Mouse (Mus musculus) MEL-GATA-1-ER (cell line): ENCODE measurements at regions not wholly inside any gene's neighbourhood (a gene's known extent, or its start where the extent isn't known, plus 50 kb on each side); places are given as distances from the start of the nearest gene placed in this dataset.
"Not testable (repeated sequence)": the region's sequence is repeated elsewhere in the genome, so short reads cannot be mapped to it uniquely, and the experiment has no call there.

Experiments used
- DNase-seq: peaks from one replicate; pipeline ENCODE4 v3.0.0-alpha.2; 2012; ENCODE audit warnings: low read depth; ENCODE audit errors: extremely low read depth

DNA sequence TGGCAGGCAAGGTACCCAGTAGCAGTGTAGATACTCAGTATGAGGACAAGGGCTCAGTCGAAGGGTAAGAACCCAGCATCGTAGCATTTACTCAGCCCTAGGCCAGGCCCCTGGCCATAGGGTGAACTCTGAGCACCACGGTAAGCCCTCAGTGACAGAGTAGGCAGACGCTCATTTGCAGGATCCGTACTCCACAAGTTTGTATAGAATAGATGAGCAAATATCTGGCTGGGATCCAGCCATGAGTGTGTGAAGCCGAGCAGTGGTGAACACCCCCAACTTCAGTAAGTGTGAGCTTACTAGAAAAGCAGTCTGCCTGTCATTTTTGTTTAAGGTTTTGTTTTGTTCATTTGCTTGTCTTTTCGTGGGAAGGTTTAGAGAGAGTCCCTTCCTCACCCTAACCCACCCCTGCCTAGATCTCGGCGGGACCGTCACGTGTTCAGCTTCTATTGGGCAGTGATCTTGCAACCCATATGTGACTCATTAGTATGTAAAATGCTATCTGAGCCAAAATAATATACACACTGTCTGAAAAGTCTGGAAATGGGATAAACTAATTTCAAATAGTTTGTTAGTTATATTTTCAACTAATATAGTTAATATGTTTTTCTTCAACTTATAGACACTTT lies 76.3 kb downstream of the Gm5447 start:
- no peak for DNase-seq

DNA sequence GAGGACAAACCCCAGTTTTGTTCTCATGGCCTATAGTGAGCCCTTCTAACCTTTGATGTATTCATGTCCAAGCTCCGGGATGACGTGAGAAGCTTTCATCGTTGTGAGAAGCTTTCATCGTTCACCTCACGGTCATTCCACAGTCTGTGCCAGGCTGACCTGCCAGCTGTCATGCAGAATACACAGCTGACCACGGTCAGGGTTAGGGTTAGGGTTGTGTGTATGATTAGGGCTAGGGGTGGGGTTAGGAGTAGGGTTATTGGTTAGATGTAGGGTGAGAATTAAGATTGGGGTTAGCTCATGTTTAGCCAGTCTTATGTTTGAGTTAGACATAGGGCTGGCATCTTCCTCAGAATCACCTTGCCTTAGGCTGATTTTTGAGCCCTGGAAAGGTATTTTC lies 77.6 kb downstream of the Gm5447 start:
- not testable (repeated sequence) for DNase-seq

DNA sequence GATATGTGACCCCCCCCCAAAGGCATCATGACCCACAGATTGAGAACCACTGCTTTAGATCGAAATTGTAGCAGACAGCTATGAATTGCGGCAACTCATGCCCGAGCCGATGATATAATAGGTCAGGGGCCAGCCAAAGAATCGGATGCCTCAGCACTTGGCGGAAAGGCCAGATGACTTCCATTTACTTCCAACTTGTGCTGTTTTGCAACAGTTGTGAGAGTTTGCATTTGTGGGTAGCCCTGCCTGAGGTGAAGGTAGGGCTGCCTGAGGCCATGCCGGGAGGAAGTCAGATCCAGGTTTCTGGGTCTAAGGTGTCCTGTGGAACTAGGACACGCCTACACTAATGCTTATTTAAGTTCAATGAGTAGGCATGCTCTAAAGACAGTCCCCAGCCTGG lies 80.4 kb downstream of the Gm5447 start:
- no peak for DNase-seq

DNA sequence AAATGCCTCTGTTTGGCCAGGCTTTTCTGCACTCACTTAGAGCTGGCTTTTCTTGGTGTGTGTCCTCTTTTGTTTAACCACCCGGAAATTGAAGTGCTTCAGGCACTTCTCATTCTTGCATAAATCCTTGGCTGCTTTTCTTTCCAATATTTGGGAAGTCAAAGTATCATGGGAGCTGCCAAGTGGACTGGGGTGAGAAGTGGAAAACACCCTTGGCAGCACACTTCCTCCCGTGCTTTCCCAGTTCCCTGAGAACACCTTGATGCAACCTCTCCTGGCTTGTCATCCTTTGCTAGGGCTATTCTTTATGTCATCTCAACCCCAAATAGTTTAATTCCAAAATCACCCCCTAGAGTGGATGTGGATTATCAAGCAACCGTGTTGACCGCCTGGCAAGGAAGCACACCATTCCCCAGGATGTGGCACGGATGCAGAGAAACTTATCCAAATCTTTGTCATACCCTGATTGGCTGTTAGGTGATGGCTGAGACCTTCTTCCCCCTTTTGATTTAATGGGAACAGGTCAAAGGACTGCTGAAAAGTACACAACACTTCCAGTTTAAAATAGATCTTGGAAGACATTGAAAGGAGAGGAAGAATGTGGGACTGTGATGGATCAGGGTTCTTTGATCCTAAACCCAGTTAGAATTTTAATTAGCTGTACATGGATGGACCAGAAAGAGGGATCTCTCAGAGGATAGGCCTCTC lies 81.5 kb downstream of the Gm5447 start:
- DNase-seq, result no peak

DNA sequence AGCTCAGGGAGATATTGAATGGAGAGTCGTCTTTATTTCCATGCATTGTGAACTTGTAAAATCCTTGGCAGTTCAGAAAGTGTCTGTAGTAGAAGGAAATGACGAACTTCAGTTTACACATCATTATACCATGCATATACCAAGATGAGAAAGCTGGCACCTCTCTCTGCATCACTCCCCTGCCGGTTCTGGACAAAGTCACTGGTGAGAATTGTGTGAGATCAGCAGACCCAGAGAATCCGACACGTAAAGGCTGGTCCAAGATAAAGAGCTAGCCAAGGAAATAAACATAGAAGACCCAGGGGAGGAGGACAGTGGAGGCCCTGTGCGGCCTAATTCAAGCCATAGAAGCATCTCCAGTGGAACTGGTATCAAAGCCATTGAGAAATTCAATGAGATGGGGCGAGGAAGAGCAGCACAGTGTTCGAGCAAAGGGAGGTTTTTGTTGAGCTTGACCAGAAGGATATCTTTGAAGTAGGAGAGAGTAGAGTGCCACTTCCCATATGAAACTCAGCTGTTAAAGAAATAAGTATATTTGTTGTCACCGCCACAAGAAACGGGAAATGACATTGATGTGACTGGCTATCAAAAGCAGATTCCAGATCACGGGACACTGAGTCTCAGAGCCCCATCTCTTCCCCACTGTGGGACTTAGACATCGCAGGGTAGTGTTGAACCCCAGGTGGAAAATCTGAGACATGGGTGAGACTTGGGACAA lies 82.3 kb downstream of the Gm5447 start:
- no peak for DNase-seq

DNA sequence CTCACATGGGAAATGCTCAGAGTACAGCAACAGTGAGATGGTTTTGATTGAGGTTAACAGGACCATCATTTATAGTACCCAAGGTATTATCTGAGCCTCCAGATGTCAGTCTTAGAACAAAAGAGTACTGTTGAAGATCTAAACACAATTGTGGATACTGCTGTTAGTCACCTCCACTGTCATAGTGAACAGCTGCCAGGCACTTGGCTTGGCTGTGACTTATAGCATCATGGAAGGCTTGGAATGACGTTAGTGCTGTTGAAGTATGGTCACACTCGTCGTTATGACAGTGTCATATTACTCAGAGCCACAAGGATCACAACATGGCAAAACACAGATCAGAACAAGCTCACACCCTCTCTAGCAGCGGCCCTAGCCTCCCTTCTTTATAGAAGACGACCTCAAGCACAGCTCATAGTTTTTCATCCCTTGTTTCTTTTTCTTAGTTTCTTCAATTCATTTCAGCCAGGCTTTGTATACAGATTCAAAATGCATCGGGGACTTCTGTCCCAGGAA lies 87.0 kb downstream of the Gm5447 start:
- no peak for DNase-seq

DNA sequence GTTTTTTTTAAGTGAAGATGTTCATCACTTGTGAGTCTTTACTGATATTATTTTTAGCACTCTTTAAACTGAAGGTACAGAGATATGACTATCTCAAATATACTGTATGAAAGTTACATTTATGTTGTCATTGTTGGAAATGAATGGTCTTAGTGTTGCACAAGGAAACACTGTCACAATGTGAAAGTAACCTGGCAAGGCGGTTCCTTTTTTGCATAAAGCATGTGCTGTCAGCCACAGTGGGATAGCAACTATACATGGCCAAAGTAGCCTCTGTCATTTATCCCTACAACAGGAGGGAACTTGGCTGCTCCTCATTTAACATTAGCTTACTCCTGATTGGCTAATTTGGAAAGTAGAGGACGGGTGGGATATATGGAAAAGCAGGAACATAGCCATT lies 94.3 kb downstream of the Gm5447 start:
- DNase-seq, result no peak

DNA sequence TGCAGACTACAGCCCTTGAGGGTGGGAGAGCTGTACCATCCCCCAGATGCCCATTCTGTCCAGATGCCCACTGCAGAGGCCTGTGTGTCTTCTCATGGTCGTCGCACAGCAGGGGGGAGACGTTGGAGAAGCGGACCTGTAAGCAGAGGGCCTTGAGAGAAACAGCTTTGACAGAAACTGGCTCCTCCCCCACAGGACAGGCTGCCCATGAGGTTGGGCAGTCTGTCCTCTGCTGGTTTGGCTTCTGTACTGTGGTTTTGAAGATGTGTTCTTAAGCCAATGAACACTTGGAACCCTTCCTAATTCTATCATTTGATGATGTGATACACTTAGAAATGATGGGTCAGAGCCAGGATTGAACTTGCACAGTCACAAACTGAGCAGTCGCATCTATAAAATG lies 102.5 kb downstream of the Gm5447 start:
- DNase-seq, result no peak

DNA sequence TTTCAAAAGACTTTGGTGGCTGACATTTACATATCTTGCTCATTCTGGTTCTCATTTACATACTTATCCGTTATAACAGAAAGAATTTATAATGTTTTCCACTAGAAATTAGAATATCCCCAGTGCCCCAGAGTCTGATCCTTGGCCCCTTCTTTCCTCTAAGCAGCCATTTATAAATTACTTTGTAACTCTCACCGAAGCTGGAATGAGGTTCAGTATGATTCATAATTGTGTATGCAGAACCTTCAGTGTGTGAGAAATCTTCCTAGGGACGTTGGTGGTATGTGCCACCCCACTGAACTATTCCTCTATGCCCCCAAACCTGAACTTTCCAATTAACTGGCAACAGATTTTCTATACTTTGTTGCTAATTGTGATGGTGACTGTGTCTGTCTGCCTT lies 104.7 kb downstream of the Gm5447 start:
- no peak for DNase-seq

DNA sequence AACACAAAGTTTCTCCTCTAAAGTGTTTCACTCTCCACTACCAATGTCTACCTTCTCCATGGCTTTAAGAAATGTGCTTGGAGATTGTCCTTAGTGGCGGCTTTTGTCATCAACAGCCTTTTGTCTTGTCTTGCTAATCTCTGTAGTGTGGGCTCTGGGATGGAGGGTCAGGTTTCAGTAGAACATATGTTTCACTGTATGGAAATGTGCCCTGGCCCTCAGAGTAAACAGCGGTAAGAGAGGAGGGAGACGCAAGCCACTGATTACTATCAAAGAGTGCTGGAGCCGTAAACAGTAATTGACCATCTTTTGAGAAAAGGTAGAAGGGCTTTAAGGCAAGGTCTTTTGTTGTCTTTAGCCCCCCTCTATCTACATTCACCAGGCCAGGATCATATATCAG lies 106.2 kb downstream of the Gm5447 start:
- no peak for DNase-seq

DNA sequence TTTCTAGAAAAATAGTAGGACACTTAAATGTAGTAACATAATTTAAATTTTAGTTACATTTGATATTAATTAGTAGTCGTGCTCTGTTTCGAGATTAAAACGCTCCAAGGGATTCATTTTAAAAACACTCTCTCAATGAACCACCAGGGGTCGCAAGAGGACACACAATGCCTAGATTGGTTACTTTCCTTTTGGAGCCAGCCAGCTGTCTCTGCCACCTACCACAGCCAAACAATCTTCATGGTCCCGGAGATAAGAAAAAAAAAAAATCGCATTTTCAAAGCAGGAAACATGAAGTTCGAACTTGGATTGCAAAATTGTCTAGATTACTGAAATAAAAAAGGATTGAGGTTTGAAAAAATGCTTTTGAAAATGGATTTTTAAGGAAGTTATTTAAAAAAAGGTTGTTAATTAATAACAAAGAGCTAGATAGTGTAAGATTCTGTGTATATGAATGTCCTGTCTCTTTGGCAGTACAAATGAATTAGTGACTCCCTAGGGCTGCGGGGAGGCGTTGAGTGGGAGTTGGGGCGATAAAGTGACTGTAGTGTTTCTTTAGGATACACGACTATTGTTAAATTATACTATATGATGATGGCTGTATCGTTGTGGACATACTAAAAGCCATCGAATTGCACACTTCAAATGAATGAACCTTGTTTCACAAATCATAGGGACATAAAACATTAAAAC lies 108.6 kb downstream of the Gm5447 start:
- DNase-seq, result peak; percentile 50

DNA sequence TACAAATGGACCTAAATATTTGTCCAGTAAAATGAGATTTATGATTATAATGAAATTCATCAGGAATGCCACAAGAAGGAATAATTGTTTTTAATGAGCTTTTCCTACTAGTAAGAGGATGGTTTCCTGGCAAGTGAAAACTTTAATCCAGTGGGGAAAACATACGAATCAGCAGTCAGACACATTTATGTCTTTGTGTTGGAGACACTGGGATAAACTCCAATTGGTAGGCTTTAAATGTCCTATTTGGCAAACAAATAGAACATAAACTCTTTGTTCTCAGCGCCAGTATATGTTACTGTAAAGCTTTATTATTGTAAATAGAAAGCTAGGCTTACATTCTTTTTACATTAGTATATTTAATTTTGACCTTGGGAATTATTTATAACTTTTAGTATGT lies 127.0 kb downstream of the Gm5447 start:
- no peak for DNase-seq

DNA sequence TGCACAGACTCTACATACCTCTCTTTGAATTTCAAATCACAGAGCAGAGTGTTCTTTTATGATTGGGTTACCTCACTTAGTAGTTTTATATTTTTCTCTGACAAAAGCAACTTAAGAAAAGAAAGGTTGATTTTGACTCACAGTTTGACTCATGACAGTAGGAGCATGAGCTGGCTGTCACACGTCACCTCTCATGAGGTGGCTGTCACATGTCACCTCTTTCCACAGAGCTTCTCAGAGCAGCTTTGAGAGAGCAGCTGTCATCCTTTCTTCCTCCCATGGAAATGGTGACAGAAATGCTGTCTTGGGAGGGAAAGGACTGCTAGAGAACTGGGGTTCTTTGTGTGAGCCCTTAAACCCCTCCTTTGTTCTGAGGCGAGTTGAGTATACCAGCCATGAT lies 133.4 kb downstream of the Gm5447 start:
- no peak for DNase-seq

DNA sequence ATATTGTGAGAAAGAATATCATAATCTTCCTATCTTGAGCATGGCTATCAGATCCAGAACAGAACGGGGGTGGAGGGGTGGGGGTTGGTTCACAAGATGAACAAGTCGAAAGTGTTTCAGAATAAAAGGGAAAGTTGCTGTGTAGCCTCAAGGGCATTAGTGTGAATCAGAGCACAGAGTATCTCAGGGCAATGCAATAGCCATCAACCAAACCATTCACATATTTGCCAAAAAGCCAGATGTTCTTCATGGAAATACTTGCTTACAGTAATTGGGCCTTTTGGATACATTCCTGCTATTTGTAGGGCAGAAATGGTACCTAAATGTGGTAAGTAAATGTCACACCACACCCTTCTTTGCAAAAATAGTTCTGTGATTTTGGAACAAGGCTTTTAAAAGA lies 135.2 kb downstream of the Gm5447 start:
- no peak for DNase-seq

DNA sequence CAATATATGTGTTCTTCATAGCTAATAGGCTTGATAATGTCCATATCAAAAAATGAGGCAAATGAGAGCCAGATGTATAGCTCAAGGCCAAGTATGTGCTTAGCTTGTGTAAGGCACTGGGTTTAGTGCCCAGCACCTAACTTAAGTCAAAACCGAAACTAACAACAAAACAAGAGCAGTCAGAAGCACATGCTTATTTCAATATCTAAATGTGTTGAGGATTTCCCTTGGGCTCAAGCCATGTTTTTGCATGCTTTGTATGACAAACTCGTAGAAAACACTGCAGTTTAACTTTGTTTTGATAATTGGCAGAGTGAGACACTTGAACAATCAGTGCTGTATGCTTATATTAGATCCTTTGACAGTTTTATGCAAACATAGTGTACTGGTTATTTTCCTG lies 148.7 kb downstream of the Gm5447 start:
- no peak for DNase-seq

DNA sequence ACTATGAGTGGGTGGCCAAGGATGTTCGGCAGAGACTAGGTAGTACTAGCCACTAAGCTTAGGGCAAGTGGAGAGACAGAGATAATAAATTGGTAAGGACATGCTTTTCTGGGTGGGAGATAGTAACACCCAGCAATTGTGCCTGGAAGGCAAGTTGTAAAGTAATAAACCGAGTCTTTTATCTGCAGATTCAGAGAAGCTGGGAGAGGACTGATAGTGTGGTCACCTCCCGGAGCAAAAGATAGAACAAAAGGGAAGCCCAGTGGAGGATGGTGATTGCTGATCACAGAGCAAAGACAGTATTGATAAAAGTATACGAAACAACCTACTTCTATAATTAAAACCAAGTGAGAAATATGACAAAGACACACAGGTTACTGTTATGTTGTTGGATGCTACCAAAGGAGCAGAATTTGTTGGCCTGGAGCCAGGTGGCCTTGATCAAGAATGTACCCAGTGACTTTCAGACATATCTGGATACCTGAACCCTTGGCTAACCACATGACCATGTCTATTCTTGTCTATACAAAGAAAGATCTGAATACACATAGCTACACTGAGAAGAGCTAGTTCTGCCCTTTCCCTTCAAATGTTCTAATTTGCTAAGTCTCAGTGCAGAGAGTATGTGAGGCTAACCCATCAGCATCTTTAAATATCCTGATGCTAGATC lies 150.7 kb downstream of the Gm5447 start:
- DNase-seq, result no peak

DNA sequence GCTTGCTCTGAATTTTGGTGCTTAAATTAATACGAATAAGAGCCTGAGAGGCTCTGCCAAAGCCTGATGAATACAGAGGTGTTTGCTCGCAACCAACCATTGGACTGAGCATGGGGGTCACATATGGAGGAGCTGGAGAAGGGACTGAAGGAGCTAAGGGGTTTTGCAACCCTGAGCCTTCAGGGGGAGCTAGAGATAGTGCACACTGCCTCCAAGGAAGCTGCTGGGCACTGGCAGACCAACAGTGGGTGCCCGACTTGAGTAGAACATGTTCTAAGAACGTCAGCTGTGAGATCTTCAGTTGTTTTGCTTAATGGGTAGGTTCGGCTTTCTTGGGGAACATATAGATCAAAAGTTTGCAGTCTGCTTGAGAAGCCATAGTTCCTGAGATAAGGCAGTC lies 158.5 kb downstream of the Gm5447 start:
- no peak for DNase-seq

DNA sequence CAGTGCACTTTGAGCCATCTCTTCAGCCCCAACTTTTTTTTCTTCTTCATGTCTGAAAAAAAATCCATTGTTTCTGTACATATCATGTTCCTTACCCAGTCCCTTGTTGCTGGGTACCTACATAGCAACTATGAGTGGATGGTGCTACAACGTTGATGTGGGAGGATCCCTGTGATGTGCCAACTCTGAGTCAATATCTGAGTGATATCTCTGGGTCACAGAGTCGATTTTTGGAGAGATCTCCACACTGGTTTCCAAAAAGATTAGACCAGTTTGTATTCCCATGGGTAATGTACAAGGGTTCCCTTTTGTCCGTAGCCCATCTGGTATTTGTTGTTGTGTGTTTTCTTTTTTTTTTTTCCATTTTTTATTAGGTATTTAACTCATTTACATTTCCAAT lies 165.7 kb downstream of the Gm5447 start:
- DNase-seq, result no peak

DNA sequence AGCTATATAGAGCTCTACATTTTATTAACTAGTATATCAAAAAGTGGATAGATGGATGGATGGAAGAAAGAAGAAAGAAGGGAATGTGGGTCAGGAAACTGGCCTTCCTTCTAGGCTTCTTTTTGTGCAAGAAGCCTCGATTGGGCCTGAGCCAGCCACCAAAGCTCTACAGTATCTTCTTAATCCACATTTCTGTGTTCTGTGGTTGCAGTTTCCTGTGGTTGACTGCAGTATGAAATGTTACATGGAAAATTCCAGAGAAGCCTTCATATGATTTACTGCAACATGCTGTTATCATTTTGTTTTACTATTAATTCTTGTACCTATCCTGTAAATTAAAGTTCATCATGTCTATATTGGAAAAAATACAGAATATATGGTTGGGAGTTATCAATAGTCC lies 173.3 kb downstream of the Gm5447 start:
- no peak for DNase-seq

DNA sequence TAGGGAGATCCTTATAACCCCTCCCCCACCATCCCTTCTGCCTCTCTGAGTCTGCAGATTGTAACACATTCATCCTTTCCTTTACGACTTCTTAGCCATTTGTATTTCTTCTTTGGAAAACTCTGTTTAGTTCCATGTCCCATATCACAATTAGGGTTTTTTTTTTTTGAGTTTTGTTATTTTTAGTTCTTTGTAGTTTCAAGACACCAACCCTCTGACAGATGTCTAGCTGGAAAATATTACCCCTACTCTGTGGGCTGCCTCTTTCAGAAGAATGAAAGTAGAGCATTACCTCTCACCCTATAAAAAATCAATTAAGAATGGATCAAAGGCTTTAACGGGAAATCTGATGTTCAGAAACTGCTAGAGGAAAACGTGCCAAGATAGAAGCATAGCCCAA lies 180.1 kb downstream of the Gm5447 start:
- DNase-seq, result no peak

DNA sequence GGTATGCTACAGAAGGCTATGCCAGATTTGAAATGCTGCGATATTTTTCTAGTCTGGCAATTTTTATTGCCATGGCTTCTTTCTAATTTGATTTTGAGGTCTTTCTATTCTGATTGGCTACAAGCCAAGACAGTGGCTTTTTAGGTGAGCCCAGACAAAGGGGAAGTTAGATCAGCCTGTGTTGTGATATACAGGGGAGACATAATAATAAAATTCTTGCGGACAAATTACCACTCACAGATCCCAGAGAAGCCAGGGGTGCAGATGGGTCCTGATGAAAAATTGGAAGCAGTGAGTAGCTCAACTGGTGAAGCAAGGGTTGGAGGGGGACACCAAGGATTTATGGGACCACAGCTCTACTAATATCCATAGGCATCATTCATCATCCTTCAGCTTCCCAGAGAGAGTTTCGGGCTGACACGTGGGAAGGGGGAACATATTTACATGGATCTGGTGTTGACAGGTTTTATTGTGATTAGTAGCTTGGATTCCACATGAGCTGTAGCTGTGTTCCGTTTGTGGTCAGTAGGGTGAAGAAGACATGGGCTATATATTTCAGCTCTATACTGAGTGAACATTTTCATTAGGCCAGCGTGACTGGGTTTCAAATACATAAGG lies 190.0 kb downstream of the Gm5447 start:
- DNase-seq, result no peak
